8 mouse cellular contexts compared by ENCODE assay signal in the genomic region with DNA sequence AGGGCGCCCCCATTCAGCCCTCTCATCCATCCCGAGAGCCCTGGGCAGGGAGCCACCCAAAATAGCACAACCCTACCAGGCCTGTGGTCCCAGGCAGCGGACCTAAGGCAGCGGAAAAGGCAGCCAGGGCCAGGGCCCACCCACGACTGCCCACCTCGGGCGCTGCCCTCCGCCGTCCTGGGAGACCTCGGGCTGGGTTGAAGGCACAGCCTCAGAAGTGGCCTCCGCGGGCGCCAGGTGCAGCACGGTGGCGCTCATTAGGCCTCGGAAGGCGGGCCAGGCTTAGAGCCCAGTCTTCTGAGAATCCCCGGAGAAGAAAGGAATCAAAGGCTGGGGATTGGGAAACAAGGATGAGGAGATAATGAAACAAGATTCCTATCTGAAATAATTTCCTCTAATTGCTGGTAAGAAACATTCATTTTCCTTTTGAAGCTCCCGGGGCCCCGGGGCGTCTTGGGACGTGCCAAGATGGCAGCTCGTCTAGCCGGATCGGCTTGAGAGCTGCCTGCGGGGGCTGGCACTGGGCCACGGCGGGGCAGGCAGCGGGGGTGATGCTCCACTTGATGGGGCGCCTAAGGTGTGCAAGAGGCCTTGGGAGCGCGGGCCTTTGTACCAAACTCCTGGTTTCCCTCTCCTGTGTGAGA. TPM values are rescaled to one million over a fixed set of nuclear protein-coding genes. Genes with fewer than 3 reads are reported as not detected.
DNase-seq lines count a peak whose midpoint lies in the region; ATAC-seq and TF ChIP-seq lines count a peak whose summit lies in the region.

No protein-coding gene starts in this region.

- ATAC-seq in forebrain, postnatal 0 days = peak; percentile 42; the same call in 1 of the 2 replicates
- peak; percentile 65; the same call in 1 of the 2 replicates for ATAC-seq in midbrain, embryonic 13.5 days
- no peak for ATAC-seq in activated CD4-positive, CD25-positive, alpha-beta regulatory T cell, adult 4 months

- 0 out of 2 replicates have a peak overlapping the region, but pooled peaks have one; percentile 3 for H3K4me3 ChIP-seq in left cerebral cortex, adult 2 months
- peak overlapping the region; percentile 11 for H3K4me3 ChIP-seq in forebrain, postnatal 0 days (ENCODE audit: low read depth, low read length)
- H3K4me3 ChIP-seq in midbrain, embryonic 13.5 days (replicated peaks) = no peak overlapping the region

- H3K27ac ChIP-seq in left cerebral cortex, adult 2 months = no peak overlapping the region
- no peak overlapping the region for H3K27ac ChIP-seq in forebrain, postnatal 0 days (ENCODE audit: low read depth, low read length)
- H3K27ac ChIP-seq in midbrain, embryonic 13.5 days = no peak overlapping the region

- H3K36me3 ChIP-seq in forebrain, postnatal 0 days (ENCODE audit: insufficient read depth) = no peaks in the 10 kb centered on the region
- no peaks in the 10 kb centered on the region for H3K36me3 ChIP-seq in midbrain, embryonic 13.5 days

- peak overlapping the region; percentile 47; the same call in 1 of the 2 replicates for H3K9ac ChIP-seq in forebrain, postnatal 0 days
- H3K9ac ChIP-seq in midbrain, embryonic 13.5 days (replicated peaks) = 0 out of 2 replicates have a peak overlapping the region, but pooled peaks have one; percentile 32

- peak overlapping the region; percentile 39 for H3K4me2 ChIP-seq in forebrain, postnatal 0 days (ENCODE audit: low read depth)
- peak overlapping the region; percentile 37 for H3K4me2 ChIP-seq in midbrain, embryonic 13.5 days (replicated peaks)

- intact Hi-C loops in left cerebral cortex, adult 2 months (cut with DNase I) = no loop called here
- intact Hi-C loops in left cerebral cortex, postnatal 14 days (cut with DNase I) = no loop called here

- no peaks in the 10 kb centered on the region for H3K9me3 ChIP-seq in forebrain, postnatal 0 days (ENCODE audit: low read length)
- H3K9me3 ChIP-seq in midbrain, embryonic 13.5 days = no peaks in the 10 kb centered on the region

- WGBS in forebrain, postnatal 0 days = 18% methylated on average over 32 of the region's 32 CpGs
- 25% methylated on average over 31 of the region's 32 CpGs for WGBS in midbrain, embryonic 13.5 days

- H3K27me3 ChIP-seq in forebrain, postnatal 0 days (ENCODE audit: insufficient read depth, low read length) = no peaks in the 10 kb centered on the region
- H3K27me3 ChIP-seq in midbrain, embryonic 13.5 days = no peaks in the 10 kb centered on the region

- no peak for TF ChIP-seq CTCF in left cerebral cortex, adult 2 months (IDR thresholded peaks at IDR 0.05)
- no peak for TF ChIP-seq CTCF in forebrain, postnatal 0 days (IDR thresholded peaks at IDR 0.05; ENCODE audit: low read depth)

- peaks cover 6% of the 10 kb centered on the region; the same call in 1 of the 2 replicates for H3K4me1 ChIP-seq in forebrain, postnatal 0 days (ENCODE audit: insufficient read depth)
- peaks cover 23% of the 10 kb centered on the region for H3K4me1 ChIP-seq in midbrain, embryonic 13.5 days (replicated peaks)

- no peak for DNase-seq in left cerebral cortex, adult 2 months (ENCODE audit: extremely low spot score in 1 of 2, low spot score in 2 of 2)
- no peak for DNase-seq in left cerebral cortex, postnatal 14 days (ENCODE audit: low spot score in 2 of 2)
- peak; percentile 47 for DNase-seq in cerebellum, adult 9-11 months
- peak; percentile 47 for DNase-seq in forebrain, postnatal 0 days
- no peak for DNase-seq in adrenal gland, adult 8-10 months
- DNase-seq in thymus, postnatal 10 days (ENCODE audit: low spot score in 2 of 2) = no peak

RNA-seq across cellular contexts. Expression of a gene that starts 21.4 kb away (rescaled TPM):
- total RNA-seq in left cerebral cortex, adult 2 months (2021) = not detected
- not detected for total RNA-seq in left cerebral cortex, postnatal 14 days (2021)
- not detected in 2 replicates for total RNA-seq in forebrain, postnatal 0 days (2014; rRNA removed)
- not detected in 2 replicates for polyA plus RNA-seq in forebrain, postnatal 0 days (2015; fragmentation: Nextera tagmentation; extraction: Ambion mirVana)
- not detected in 2 replicates for polyA plus RNA-seq in midbrain, embryonic 13.5 days (2015; fragmentation: Nextera tagmentation; extraction: Ambion mirVana)
- 1 to 10 TPM in 1 of 2 experiments, not detected in 1; 2.0 TPM for polyA plus RNA-seq in activated CD4-positive, CD25-positive, alpha-beta regulatory T cell, adult 4 months (2017; shearing (Covaris generic))
- total RNA-seq in adrenal gland, adult 8-10 months (2022) = not detected

Comparison
In these comparisons a context has a peak if more than half of its experiments do, and no peak if none do; other contexts are left out.
1. DNase-seq: peak in cerebellum, adult 9-11 months (single experiment) and forebrain, postnatal 0 days (single experiment); none in left cerebral cortex, adult 2 months (0 of 2), left cerebral cortex, postnatal 14 days (0 of 2), adrenal gland, adult 8-10 months (single experiment) and thymus, postnatal 10 days (0 of 2).